Mouse (Mus musculus) kidney, postnatal 14 days (tissue): ENCODE data around the gene Wdr46.
"Not testable (repeated sequence)": the region's sequence is repeated elsewhere in the genome, so short reads cannot be mapped to it uniquely, and the experiment has no call there.

ENCODE experiments used
- DNase-seq: peaks from one replicate; pipeline ENCODE4 v3.0.0; 2022; ENCODE audit warnings: mixed read lengths

Gene Wdr46

DNA sequence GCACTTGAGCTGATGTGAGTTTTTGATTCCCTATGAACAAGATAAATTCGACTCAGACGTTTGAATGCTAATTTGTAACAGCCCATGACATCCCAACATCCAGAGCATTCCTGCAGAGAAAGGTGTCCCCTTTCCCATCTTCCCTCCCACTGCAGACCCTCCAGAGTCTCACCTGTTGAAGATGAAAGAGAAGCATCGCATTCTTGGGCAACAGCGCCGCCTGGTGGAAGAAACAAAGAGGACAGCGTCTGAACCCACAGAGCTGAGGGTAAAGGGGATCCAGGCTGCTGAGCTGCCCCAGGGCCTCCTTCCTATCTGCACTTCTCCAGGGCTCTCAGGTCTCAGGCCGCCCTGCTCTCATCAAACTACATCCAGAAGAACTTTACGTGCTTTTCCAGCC is 41.7 kb downstream of the Wdr46 start:
- DNase-seq = peak; percentile 58

GRCm38 (mm10) chr17:33991788-33992664 is 51.6 kb downstream of the Wdr46 start:
- DNase-seq = peak; percentile 64

DNA sequence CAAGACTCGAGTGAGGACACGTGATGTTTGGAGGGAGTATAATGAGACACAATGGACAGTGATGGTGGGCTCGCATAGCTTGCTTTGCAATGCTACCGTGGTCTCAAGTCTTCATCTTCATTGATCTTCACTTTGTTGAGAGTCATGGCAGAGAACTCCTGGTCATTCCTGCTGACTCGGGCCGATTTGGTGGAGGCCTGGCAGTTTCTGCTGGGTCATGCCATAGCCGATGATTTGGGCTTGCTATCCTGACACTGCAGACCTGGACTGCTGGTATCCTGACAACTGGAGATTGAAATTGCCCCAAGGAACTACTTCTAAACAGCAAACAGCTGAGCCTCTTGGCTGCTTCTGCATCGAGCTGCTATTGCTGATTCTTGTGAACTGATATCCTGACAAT is 54.5 kb downstream of the Wdr46 start:
- DNase-seq = no peak

GRCm38 (mm10) chr17:33995651-33996050 is 55.2 kb downstream of the Wdr46 start:
- DNase-seq = no peak

DNA sequence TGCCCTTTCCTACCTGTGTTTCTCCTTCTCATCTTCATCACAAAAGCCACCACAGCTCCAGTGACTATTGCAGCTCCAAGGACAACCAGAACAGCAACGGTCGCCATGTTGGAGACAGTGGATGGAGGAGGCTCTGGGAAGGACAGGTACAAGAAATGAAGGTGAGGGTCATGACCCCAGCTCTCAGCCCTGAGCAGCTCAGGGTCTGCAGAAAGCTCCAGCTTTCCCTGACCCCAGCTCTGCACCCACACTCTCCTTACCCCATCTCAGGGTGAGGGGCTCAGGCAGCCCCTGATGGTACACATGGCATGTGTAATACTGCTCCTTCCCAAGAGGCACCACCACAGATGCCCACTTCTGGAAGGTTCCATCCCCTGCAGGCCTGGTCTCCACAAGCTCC is 56.6 kb downstream of the Wdr46 start:
- DNase-seq = not testable (repeated sequence)

DNA sequence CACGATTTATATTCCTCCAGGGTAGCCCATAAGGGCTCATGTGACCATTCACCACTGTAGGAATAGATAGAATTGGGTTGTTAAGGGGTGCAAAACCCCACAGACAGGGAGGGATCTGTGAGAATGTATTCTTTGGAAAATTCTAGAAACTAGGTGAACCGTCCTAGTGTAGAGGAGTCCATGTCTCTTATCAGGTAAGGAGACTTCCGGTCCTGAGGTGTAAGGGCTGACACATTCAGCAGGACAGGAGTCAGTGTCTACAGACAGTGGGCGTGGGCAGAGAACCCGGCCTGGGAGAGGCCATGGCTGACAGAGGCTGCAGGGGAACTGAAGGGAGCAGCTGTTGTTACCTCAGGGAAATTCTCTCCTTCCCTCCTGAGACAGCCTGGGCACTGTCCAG is 58.2 kb downstream of the Wdr46 start:
- DNase-seq = not testable (repeated sequence)
